Mouse (Mus musculus) megakaryocyte, embryonic 14.5 days (primary cell): ENCODE results near the gene Arhgap42.

ENCODE experiments used
- FLI1 ChIP-seq: IDR thresholded peaks from 2 replicates; pipeline ENCODE4 v1.6.1; 2012; ENCODE audit warnings: low read length, inconsistent platforms, mixed read lengths
- GATA1 ChIP-seq: IDR thresholded peaks from 3 replicates; pipeline ENCODE4 v1.6.1; 2012; ENCODE audit warnings: mixed read lengths, low read length, inconsistent platforms, borderline replicate concordance

DNA sequence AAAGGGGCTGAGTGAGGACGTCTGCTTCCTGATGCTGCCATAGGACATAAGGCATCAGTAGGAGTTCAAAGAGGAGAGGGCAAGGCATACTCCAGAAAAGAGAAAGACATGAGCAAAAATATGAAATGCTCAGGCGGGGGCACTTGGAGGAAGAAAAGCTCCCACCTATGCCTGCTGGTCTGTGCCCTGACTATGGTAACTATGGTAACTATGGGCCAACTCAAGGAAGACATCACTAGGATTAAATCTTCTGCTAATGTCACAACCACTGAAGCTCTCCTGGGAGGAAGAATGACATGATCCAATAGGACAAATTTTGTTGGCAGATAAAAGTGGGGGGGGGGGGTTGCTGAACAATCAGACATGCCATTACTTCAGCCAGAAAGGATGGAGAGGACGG is 124.6 kb downstream of the Arhgap42 start:
- TF ChIP-seq GATA1 (no peak), FLI1 (no peak)
